Mouse (Mus musculus) cerebellum, adult 2 months (tissue): ENCODE results near the gene Fyb2.

Experiments
- CTCF ChIP-seq: fragments of 200-500 bp; IDR thresholded peaks from 2 replicates; pipeline ENCODE4 v1.5.1; 2011; ENCODE audit warnings: low read depth, mild to moderate bottlenecking, control low read depth, low read length, moderate library complexity, borderline replicate concordance; ENCODE audit not compliant: insufficient read depth
- POLR2A ChIP-seq: fragments of 200-500 bp; IDR thresholded peaks from 2 replicates; pipeline ENCODE4 v1.6.1; 2011; ENCODE audit warnings: low read length, control low read depth, borderline replicate concordance; ENCODE audit not compliant: insufficient read depth

DNA sequence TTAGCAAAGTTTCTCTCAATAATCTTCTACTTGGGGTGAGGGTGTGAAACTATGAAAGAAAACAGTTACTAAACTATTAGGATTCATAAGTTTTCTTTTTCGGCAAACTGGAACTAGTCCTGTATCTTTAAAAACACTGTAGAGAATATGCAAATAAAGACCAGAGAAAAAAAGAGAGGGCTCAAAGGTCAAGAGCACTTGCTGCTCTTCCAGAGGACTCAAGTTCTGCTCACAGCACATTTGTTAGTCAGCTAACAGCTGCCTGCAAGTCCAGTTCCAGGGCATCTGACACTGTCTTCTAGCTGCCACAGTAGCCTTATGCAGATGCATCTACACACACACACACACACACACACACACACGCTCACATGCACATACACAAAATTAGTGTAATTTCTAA, 59.4 kb downstream of the Fyb2 start:
- TF ChIP-seq CTCF = no peak
- no peak for TF ChIP-seq POLR2A
